Mouse (Mus musculus): ENCODE data around the gene B9d2.
A peak's percentile ranks its signal among the peaks of the same experiment; 100 is the strongest.

The B9d2 gene

DNA sequence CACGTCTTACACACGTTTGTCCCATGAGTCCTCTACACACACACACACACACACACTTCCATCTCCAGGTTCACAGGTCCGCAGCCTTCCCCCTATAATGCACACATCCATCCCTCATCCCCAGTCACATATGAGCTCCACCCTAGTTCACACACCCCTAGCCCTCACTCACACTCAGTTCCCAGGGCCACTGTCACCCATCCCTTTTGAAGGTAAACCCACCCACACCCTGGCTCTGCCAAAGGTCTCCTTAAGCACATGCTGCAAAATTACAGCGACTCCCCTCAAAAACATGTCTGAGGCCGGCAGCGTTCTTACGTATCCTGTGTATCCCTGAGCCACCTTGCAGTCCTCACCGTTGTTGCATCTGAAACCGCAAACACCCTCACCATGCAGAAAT is 6.3 kb upstream of the B9d2 start:
- no peak for DNase-seq (ENCODE audit: low spot score in 2 of 2)

DNA sequence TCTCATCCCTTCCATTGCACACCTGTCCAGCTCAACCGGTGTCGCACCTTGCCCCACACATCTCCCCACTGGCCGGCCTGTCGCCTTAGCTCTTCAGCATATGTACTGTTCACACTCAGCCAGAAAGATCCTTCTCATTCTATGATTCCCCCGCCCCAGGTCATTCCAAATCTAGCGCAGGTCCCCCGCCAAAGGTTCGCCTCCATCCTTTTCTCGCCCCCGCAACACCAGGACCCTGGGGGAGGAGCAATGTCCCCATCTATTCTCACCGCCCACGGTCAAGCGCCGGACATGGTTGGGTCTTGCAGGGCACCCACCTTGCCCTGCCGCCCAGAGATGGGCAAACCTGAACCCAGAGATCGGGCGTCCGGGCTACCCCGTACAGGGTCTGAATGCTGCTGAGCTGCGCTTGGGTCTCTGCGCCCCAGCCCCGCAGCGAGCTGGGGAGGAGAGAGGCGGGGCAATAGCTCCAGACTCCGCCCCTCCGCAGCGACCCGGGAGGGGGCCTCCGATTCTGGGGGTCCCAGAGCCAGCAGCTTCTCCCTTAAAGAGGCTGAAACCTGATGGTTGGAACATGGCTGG is 5.8 kb upstream of the B9d2 start, which contains the start of gene Tmem91:
Tmem91 (minus strand) TSS at position 448 of the 582 bp plus-strand sequence.
- DNase-seq (ENCODE audit: low spot score in 2 of 2), result no peak

DNA sequence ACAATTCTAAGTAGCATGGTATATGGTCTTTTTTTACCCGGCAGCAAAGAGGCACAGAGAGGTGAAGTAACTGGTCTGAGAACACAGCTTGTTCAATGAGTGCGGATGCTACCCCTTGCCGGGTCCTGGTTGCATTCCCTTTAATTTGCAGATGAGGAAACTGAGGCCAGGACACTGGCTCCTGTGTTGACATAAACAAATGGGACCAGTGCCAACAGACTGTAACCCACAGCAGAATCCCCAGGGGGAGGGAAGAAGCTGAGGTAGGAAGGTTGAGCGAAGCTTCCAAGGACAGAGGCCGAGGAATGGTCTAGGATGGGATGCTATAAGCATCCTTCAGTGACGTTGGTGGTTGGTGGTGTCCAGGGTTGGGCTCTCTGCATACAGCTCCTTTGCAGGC is 5.2 kb upstream of the B9d2 start:
- no peak for DNase-seq (ENCODE audit: low spot score in 2 of 2)

DNA sequence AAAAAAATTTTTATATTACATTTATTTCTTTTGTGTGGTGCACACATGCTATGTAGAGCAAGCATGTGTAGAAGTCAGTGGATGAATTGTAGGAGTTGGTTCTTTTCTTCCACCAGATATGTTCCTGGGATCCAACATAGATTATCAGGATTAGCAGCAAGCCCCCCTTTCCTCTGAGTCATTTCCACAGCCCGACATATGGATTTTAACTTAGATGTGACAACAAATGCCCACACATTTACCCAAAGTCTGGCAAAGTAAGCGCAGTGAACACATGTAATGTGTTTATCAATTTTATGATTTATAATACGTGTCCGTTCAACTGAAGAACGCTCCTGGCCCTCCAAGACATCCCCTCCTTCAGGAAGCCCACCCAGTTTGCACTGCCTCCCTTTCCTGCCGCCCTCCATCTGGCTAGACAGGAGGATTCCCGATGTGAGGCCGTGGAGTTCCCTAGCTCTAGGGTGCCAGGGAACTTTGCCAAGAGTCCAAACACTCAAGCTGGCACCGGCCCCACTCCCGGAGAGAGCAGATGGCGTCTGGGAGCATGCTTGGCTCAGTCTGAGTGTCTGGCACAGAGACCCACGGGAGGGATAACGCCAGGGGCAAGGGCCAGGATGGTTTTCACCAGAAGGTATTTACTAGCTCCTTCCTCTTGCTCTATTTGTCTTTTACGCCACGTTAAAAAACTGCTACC is 4.3 kb upstream of the B9d2 start:
- DNase-seq (ENCODE audit: low spot score in 2 of 2), result no peak

DNA sequence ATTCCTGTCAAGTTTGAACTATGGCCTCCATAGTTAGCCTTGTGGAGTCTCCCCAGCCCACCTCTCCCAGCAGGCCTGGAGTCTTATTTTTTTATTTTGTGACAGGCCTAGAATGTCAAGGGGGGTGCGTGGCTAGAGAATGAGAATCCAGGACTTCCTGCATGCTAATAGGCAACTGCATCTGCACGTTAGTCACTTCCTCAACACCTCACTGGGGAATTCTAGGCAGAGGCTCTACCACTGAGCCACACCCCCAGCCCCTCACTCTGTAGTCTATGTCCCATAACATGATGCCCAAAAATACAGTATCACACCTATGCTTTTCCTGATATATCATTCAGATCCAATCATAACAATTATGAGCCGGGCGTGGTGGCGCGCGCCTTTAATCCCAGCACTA is 3.6 kb upstream of the B9d2 start:
- DNase-seq (ENCODE audit: low spot score in 2 of 2), result no peak

DNA sequence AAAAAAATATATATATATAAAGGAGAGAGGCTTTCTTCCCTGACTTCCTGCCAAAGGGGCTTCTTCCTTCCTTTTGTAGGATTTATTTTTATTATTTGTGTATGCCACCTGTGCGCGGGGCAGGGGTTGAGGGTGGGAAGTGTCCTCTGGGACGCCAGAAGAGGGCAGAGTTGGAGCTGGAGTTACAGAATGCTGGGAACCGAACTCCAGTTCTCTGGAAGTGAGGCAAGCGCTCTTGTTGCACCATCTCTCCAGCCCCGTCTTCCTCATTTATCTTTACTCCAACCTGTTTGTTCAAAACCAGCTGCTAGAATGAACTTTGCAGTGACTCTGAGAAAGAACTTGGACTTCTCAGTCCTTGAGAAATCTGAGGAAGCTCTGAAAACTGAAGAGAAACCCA is 609 bp upstream of the B9d2 start:
- DNase-seq (ENCODE audit: low spot score in 2 of 2), result no peak

DNA sequence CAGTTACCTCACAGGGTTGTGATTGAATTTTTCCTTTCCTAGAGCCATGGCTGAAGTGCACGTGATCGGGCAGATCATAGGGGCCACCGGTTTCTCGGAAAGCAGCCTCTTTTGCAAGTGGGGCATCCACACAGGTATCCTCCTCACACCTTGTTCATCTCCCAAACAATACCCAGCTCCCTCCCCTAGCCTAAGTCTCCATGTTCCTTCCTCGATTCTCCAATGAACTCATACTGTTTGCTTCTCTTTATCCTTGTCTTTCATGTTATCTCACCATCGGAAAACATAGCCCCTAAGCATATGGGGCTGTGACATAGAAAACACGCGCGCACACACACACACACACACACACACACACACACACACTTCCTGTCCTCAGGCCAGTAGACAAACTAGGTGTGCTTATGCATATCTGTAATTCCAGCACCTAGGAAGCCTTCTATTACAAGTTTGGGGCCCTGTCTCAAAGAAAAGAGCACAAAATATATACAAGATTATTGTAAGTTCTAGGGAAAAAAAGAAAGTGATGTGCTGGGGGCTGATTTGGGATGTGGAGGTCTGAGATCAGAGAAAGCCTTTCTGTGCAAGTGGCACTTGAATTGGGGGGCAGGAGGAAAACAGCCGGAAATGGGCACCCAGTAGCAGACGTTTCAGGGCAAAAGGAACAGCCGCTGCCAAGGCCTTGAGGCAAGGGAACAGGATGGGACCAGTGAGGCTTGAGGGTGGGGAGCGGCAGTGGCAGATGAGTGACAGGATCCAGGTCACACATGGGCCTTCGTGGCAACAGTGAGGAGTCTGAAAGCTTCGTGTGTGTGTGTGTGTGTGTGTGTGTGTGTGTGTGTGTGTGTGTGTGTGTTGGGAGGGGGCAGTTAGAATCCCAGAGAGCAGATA is 1.0 kb downstream of the B9d2 start:
- DNase-seq (ENCODE audit: low spot score in 2 of 2), result no peak

DNA sequence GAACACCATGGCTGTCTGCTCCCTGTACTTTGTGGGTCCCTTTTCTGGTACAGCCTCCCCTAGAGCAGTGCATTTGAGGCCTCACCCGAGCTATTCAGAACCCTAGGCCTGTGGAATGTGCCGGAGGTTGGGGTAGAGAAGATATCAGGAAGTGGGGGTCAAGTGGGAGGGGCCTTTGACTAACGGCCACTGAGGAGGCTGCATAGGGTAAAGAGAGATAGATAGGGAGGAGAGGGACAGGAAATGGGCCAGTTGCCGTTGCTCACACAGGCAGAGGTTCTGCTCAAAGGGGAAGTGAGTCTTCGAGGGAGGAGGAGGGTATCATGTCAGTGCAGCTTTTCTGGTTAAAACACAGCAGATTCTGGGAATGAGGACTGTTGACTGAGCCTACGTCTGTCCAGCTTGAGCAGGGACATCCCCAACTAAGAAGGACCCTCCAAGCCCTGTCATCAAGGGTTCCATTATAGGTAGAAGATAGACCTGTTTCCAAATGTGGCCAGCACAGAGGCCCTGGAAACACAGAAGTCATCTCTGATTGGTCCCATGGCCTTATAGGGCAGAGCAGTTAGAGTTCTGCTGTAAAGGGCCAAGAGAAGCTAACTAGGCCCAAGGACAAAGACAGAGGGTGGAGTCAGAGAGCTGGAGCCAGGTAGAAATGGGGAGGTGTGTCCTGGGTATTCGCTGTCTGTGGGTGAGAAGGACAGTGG is 3.0 kb downstream of the B9d2 start:
- DNase-seq (ENCODE audit: low spot score in 2 of 2), result peak in 1 of 2 experiments; percentile 52

DNA sequence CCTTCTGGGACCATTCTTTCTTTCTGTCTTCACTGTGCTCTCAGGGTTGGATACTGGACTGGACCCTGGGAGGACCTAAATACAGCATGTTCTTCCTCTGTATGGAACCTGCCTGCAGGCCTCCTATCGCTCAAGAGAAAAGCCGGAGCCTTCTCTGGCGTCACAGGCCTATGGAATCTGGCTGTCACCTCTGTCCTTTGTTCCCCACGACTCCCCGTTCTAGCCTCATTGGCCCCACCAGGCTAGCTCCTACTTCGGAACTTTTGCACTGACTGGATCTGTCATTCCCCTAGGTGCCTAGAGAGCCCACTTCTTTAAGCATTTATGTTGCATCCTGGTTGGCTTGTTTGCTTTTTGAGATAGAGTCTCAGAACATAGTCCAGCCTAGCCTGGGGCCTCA is 4.1 kb downstream of the B9d2 start:
- DNase-seq (ENCODE audit: low spot score in 2 of 2), result no peak

DNA sequence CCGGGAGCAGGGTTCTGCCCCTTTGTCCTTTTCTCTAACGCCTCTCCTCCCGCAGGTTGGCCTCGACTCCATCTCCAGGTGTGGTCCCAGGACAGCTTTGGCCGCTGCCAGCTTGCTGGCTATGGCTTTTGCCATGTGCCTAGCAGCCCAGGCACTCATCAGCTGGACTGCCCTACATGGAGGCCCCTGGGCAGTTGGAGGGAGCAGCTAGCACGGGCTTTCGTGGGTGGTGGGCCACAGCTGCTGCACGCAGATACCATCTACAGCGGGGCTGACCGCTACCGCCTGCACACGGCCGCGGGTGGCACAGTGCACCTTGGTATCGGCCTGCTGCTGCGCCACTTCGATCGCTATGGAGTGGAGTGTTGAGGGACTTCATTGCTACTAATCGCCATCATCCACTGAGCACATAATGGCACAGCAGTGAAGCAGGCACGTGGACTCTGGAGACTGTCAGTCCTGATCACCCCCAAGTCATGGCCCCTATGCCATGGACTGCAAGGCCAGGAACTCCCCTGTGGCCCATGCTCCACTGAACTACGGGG is 5.4 kb downstream of the B9d2 start:
- DNase-seq (ENCODE audit: low spot score in 2 of 2), result no peak

DNA sequence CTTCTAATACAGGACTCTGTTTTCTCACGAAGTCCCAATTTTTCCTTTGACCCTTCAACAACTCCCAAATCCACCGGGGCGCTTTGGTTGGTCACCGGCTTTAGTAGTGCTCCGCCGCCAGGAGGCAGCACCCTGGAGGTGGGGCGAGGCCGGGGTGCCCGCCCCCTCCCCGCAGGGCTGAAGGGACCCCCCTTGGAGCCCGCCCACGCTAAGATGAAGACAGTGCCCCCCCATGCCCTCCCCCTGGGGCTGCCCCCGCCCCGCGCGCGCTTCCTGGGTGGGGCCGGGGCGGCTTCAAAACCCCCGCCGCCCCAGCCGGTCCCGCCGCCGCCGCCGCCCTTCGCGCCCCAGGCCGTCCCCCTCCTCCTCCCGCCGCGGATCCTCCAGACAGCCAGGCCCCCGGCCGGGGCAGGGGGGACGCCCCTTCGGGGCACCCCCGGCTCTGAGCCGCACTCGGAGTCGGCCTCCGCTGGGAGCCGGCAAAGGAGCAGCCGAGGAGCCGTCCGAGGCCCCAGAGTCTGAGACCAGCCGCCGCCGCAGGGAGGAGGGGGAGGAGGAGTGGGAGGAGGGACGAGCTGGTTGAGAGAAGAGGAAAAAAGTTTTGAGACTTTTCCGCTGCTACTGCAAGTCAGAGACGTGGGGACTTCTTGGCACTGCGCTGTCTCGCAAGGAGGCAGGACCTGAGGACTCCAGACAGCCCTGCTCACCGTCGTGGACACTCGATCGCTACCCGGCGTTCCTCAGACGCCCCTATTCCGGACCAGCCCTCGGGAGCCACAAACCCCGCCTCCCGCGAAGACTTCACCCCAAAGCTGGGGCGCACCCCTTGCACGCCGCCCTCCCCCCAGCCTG is 6.3 kb downstream of the B9d2 start, which contains the start of gene Tgfb1:
Tgfb1 (plus strand) TSS at position 323 of the 852 bp plus-strand sequence.
- peak; percentile 68 to 82 for DNase-seq (ENCODE audit: low spot score in 2 of 2)

DNA sequence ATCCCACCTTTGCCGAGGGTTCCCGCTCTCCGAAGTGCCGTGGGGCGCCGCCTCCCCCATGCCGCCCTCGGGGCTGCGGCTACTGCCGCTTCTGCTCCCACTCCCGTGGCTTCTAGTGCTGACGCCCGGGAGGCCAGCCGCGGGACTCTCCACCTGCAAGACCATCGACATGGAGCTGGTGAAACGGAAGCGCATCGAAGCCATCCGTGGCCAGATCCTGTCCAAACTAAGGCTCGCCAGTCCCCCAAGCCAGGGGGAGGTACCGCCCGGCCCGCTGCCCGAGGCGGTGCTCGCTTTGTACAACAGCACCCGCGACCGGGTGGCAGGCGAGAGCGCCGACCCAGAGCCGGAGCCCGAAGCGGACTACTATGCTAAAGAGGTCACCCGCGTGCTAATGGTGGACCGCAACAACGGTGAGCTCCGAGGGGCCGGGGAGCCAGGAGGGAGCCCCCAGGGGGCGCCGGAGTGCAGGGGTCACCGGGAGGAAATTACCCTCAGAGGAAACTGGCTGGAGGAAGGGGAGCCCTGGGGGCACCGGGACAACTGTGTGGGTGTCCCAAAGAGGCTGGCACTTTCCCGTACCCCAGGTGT is 7.3 kb downstream of the B9d2 start:
- DNase-seq (ENCODE audit: low spot score in 2 of 2), result peak; percentile 69 to 77

DNA sequence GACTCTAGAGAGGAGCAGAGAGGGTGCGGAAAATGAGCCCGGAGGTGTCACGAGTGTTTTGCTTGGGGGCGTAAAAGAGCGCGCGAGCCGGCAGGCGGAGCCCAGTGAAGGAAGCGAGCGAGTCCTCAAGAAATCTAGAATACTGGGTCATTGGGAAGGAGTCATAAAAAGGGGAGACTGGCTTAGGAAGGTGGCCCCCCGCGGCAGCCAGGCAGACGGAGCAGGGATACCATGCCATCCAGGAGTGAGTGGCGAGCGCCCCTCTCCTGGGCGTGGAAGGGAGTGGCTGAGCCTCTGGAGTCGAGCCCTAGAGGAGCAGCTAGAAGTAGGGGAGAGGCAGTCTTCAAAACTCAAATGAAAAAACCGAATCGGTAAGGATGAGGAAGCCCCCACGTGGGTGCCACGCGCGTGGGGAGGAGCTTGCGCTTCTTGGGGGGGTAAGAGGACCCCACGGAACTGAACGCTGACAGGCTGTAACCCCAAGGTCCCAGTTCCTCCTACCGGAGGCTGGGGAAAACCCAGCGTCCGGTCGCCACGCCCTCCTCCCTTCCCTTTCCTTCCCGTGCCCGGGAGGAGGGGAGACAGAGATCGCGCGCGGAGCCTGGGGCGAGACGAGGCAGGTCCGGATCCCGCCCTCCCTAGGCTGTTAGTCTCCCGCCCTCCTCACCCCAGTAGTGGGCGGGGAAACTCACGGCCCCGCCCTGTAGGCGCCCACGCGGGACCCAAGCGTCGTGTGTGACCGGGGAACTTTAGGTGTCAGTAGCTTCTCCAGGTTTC is 8.4 kb downstream of the B9d2 start:
- peak; percentile 59 to 72 for DNase-seq (ENCODE audit: low spot score in 2 of 2)

DNA sequence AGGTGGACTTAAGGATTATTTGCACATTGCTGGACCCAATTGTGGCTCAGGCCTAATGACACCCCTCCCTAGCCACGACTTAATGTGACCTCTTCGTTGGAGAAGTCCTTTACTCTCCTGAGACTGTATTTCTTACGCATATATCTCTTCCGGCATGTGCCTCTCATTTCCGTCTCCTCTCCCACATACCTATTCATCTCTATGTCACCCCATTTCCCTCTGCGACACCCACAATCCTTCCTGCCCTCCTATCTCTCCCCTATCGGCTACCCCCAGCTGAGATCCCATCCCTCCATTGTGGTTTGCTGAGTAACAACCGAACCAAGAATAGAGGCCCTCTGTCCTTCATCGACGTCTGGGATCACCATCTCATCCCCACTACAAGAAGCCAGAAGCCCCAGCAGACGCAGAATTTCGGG is 9.0 kb downstream of the B9d2 start:
- no peak for DNase-seq (ENCODE audit: low spot score in 2 of 2)

DNA sequence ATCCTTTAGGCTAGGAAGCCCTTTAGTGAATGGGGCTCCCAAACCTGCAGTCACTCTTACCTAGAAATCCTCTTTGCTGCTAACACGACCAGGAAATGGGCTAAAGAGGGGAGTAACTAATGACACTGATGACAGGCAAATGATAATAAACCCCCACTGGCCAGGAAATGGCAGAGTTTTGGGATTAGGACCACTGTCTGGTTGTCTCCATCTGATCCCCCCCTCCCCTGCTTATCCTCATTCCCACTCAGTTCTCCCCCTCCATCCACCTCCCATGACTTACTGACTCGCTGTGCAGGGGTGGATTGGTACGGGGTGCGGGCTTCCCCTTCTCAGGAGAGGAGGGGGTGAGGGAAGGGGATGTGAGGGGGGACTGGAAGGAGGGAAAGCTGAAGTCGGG is 9.5 kb downstream of the B9d2 start:
- no peak for DNase-seq (ENCODE audit: low spot score in 2 of 2)

DNA sequence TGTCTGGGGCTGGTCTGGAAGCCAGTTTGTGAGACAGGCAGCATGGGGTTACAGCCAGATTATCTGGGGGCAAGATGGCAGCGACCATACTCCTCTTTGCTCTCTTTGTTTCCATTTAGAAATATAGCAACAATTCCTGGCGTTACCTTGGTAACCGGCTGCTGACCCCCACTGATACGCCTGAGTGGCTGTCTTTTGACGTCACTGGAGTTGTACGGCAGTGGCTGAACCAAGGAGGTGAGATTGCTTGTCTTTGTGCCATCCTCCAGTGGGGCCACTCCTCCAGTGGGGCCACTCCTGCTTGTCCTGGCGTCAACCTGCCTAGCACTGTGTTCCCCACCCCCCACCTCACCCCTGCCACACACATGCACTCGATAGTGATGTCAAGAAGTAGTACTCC is 13.5 kb downstream of the B9d2 start:
- no peak for DNase-seq (ENCODE audit: low spot score in 2 of 2)

DNA sequence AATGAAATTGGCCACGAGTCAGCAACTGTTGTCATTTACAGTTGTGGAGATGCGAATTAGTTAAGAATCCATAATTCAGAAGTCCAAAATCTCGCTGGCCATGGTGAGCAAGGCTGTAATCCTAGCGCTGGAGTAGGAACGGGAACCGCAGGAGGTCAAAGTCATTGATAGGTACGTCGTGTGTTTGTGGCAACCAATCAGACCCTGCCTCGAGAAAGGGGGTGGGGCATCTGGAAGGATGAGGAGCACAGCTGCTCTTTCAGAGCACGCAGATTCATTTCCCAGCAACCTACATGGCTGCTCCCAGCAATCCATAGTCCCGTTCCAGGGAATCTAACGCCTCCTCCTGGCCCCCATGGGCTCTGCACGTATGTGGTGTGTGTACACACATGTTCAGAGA is 19.3 kb downstream of the B9d2 start:
- no peak for DNase-seq (ENCODE audit: low spot score in 2 of 2)

DNA sequence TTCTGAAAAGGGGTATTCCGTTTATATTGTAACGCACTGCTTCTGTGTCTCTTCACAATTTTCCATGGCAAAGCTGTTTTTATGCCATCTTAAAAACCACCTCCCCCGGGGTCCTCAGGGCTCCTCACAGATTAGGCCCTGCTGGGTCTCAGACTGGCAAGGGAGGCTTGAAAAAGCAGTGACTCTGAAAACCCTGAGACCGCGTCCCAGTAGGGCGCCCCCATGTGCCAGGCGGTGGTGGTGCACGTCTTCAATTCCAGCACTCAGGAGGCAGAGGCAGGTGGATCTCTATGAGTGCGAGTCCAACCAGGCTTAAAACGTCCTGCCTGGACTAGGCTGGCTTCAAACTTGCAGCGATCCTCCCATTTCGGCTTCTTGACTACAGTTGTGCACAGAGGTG is 20.2 kb downstream of the B9d2 start:
- DNase-seq (ENCODE audit: low spot score in 2 of 2), result no peak

DNA sequence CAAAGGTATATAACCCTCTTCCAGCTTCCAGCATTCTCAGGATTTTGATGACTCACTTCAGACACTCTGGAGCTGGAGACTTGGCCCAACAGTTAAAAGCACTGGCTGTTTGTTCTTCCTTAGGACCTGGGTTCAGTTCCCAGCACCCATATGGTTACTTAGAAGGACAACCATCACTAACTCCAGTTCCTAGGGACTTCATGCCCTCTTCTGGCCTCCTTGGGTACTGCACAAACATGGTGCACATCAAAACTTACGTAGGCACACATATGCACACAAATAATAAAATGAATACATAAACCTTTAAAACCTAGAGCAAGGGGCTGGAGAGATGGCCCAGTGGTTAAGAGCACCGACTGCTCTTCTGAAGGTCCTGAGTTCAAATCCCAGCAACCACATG is 21.8 kb downstream of the B9d2 start:
- no peak for DNase-seq (ENCODE audit: low spot score in 2 of 2)
